Mouse (Mus musculus) liver, adult 2 months (tissue): ENCODE results near the gene Cacna1c.

Experiments
- CTCF ChIP-seq: fragments of 200-500 bp; IDR thresholded peaks from 2 replicates; pipeline ENCODE4 v1.5.1; 2011; ENCODE audit warnings: low read depth, low read length, control low read depth
- POLR2A ChIP-seq: fragments of 200-500 bp; IDR thresholded peaks from 2 replicates; pipeline ENCODE4 v1.6.1; 2011; ENCODE audit warnings: low read length, control low read depth; ENCODE audit not compliant: insufficient read depth; ENCODE audit errors: extremely low read depth

DNA sequence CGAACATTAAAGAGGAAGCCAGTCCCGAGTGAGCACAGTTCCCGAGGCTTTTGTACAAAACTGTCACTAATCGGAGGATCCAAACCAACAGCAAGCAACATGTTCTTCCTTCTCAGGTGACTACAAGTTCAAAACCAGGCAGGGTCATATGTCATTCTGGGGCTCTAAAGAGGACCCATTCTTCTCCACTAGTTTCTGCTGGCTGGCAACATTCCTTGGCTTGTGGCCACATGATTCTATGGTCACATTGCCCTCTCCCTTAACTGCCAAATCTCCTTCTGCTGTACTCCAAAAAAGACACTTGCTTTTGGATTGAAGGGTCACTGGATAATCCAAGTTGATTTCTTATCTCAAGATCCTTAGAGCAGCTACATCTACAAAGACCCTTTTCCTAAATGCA is 82.9 kb downstream of the Cacna1c start:
- TF ChIP-seq CTCF: no peak
- no peak for TF ChIP-seq POLR2A
